Mouse (Mus musculus) mesoderm, embryonic 11.5 days (tissue): ENCODE data around the gene Cib2.
"Not testable (repeated sequence)": the region's sequence is repeated elsewhere in the genome, so short reads cannot be mapped to it uniquely, and the experiment has no call there.

Source experiments
- DNase-seq: peaks from one replicate; pipeline ENCODE4 v3.0.0-alpha.2; 2012; ENCODE audit warnings: low read depth, low spot score

Cib2 gene

GRCm38 (mm10) chr9:54559771-54560471 lies at the start of gene Cib2:
Cib2 (minus strand) TSS chr9:54560218.
- peak; percentile 82 for DNase-seq

- DNase-seq = peak; percentile 43
These were observed 44.9 kb upstream of the Cib2 start for GRCm38 (mm10) chr9:54604886-54605285.

GRCm38 (mm10) chr9:54604131-54604654 lies 44.2 kb upstream of the Cib2 start:
- DNase-seq = no peak

GRCm38 (mm10) chr9:54602916-54603315 lies 42.9 kb upstream of the Cib2 start:
- DNase-seq = no peak

GRCm38 (mm10) chr9:54602386-54602785 lies 42.4 kb upstream of the Cib2 start:
- DNase-seq = no peak

- no peak for DNase-seq
These were observed 36.9 kb upstream of the Cib2 start for GRCm38 (mm10) chr9:54596752-54597465.

GRCm38 (mm10) chr9:54593652-54594051 lies 33.6 kb upstream of the Cib2 start:
- not testable (repeated sequence) for DNase-seq

GRCm38 (mm10) chr9:54587863-54588262 lies 27.8 kb upstream of the Cib2 start:
- no peak for DNase-seq

GRCm38 (mm10) chr9:54586199-54587061 lies 26.4 kb upstream of the Cib2 start, which contains the start of gene Idh3a:
Idh3a (plus strand) TSS chr9:54586334.
- peak; percentile 98 for DNase-seq

- no peak for DNase-seq
These were observed 25.8 kb upstream of the Cib2 start for GRCm38 (mm10) chr9:54585839-54586198.

- DNase-seq = not testable (repeated sequence)
These were observed 24.1 kb upstream of the Cib2 start for GRCm38 (mm10) chr9:54584127-54584526.

- no peak for DNase-seq
These were observed 23.7 kb upstream of the Cib2 start for GRCm38 (mm10) chr9:54583712-54584111.

- DNase-seq = no peak
These were observed 11.3 kb upstream of the Cib2 start for GRCm38 (mm10) chr9:54571130-54571839.

- DNase-seq = no peak
These were observed 8.7 kb upstream of the Cib2 start for GRCm38 (mm10) chr9:54568732-54569131.

GRCm38 (mm10) chr9:54566958-54567357 lies 6.9 kb upstream of the Cib2 start:
- no peak for DNase-seq

- no peak for DNase-seq
These were observed 998 bp upstream of the Cib2 start for GRCm38 (mm10) chr9:54560831-54561601.

- no peak for DNase-seq
These were observed 1.3 kb downstream of the Cib2 start for GRCm38 (mm10) chr9:54558731-54559130.

- DNase-seq = no peak
These were observed 5.0 kb downstream of the Cib2 start for GRCm38 (mm10) chr9:54555044-54555443.

- DNase-seq = peak; percentile 25
These were observed 7.6 kb downstream of the Cib2 start for GRCm38 (mm10) chr9:54552409-54552808.

GRCm38 (mm10) chr9:54549433-54549832 lies 10.6 kb downstream of the Cib2 start:
- DNase-seq = no peak
